13 mouse cellular contexts compared by ENCODE assay signal in genomic region chr2:173242874-173243273, GRCm38 (mm10). TPM values are rescaled to one million over a fixed set of nuclear protein-coding genes. Genes with fewer than 3 reads are reported as not detected.
DNase-seq lines count a peak whose midpoint lies in the region; ATAC-seq and TF ChIP-seq lines count a peak whose summit lies in the region.
"Had no signal": no experiment of that assay in that cellular context is flagged by ENCODE, and none has a peak within 500 bp of the region (broad histone marks: within the 10 kb centered on the region; RNA-seq: fewer than 3 reads in every experiment).

No protein-coding gene starts in this region.

- H3K79me2 ChIP-seq in myocyte (ENCODE audit: control insufficient read depth, insufficient read depth), result peaks cover 100% of the 10 kb centered on the region

- DNase-seq in embryo, embryonic 11 days, result peak; percentile 77
- DNase-seq in adipocyte (ENCODE audit: low spot score), result no peak
- no peak for DNase-seq in lung, adult 18-20 months
- no peak for DNase-seq in adrenal gland, postnatal 25 days
- DNase-seq: adrenal gland, adult 2 months; gastrocnemius, postnatal 36 days; spleen, adult 18-20 months had no signal

- H3K4me1 ChIP-seq in forebrain, embryonic 12.5 days, result peaks cover 75% of the 10 kb centered on the region
- H3K4me1 ChIP-seq in intestine, embryonic 16.5 days (ENCODE audit: control insufficient read depth, insufficient read depth, low read length), result peaks cover 53% of the 10 kb centered on the region

- no peak overlapping the region; the same call in 1 of the 2 replicates for H3K9ac ChIP-seq in forebrain, embryonic 12.5 days
- no peak overlapping the region for H3K9ac ChIP-seq in intestine, embryonic 16.5 days (ENCODE audit: low read depth, low read length)
- H3K9ac ChIP-seq: embryonic facial prominence, embryonic 15.5 days had no signal

- no peak for TF ChIP-seq POLR2A in myocyte (IDR thresholded peaks at IDR 0.05; ENCODE audit: insufficient read length, low read depth)

- peaks cover 22% of the 10 kb centered on the region; the same call in 1 of the 2 replicates for H3K27me3 ChIP-seq in forebrain, embryonic 12.5 days
- H3K27me3 ChIP-seq in intestine, embryonic 16.5 days (replicated peaks; ENCODE audit: control insufficient read depth, insufficient read depth, low read length), result no peaks in the 10 kb centered on the region
- H3K27me3 ChIP-seq in myocyte (ENCODE audit: control insufficient read depth, insufficient read depth, insufficient read length), result no peaks in the 10 kb centered on the region
- H3K27me3 ChIP-seq: embryonic facial prominence, embryonic 15.5 days had no signal

- H3K36me3 ChIP-seq in forebrain, embryonic 12.5 days (replicated peaks), result no peaks in the 10 kb centered on the region
- H3K36me3 ChIP-seq in intestine, embryonic 16.5 days (ENCODE audit: control insufficient read depth, insufficient read depth, low read length), result no peaks in the 10 kb centered on the region
- peaks cover 14% of the 10 kb centered on the region for H3K36me3 ChIP-seq in myocyte (ENCODE audit: control insufficient read depth, insufficient read depth)
- H3K36me3 ChIP-seq: embryonic facial prominence, embryonic 15.5 days had no signal

- H3K27ac ChIP-seq in forebrain, embryonic 12.5 days, result 0 out of 2 replicates have a peak overlapping the region, but pooled peaks have one; percentile 16
- no peak overlapping the region for H3K27ac ChIP-seq in intestine, embryonic 16.5 days (ENCODE audit: low read length)
- H3K27ac ChIP-seq: embryonic facial prominence, embryonic 15.5 days had no signal

- ATAC-seq in forebrain, embryonic 12.5 days (ENCODE audit: low FRiP score), result peak; percentile 70
- ATAC-seq in intestine, embryonic 16.5 days, result peak; percentile 34
- ATAC-seq: inflammation-experienced regulatory T-cells, adult 6 months had no signal

- no peak overlapping the region for H3K4me3 ChIP-seq in forebrain, embryonic 12.5 days (replicated peaks)
- no peak overlapping the region for H3K4me3 ChIP-seq in intestine, embryonic 16.5 days (ENCODE audit: low read length)
- no peak overlapping the region for H3K4me3 ChIP-seq in myocyte
- H3K4me3 ChIP-seq: embryonic facial prominence, embryonic 15.5 days had no signal

- no peaks in the 10 kb centered on the region for H3K9me3 ChIP-seq in forebrain, embryonic 12.5 days
- no peaks in the 10 kb centered on the region for H3K9me3 ChIP-seq in intestine, embryonic 16.5 days (ENCODE audit: control insufficient read depth, low read length)
- H3K9me3 ChIP-seq: embryonic facial prominence, embryonic 15.5 days had no signal

- no peak overlapping the region for H3ac ChIP-seq in myocyte (ENCODE audit: control insufficient read depth, insufficient read length)

- H3K4me2 ChIP-seq in forebrain, embryonic 12.5 days, result peak overlapping the region; percentile 19; the same call in 1 of the 2 replicates
- no peak overlapping the region for H3K4me2 ChIP-seq in intestine, embryonic 16.5 days (ENCODE audit: low read depth, low read length)
- no peak overlapping the region for H3K4me2 ChIP-seq in myocyte (ENCODE audit: low read depth)
- H3K4me2 ChIP-seq: embryonic facial prominence, embryonic 15.5 days had no signal

- WGBS in forebrain, embryonic 12.5 days, result 10% methylated on average over 12 of the region's 12 CpGs
- WGBS in intestine, embryonic 16.5 days, result 29% methylated on average over 12 of the region's 12 CpGs

TF ChIP-seq in myocyte, 11 proteins besides CTCF, POLR2A, EP300 and RAD21:
- no peak for TF ChIP-seq REST (IDR thresholded peaks at IDR 0.05; ENCODE audit: insufficient read depth, insufficient read length)
- TF ChIP-seq POLR2AphosphoS2 (IDR thresholded peaks at IDR 0.05; ENCODE audit: insufficient read length, low read depth), result peak; percentile 58

RNA-seq across cellular contexts. Expression of gene Zbp1, which starts 24.2 kb away (rescaled TPM):
- 0.34 TPM in 1 of 2 replicates, not detected in the other for polyA plus RNA-seq in forebrain, embryonic 12.5 days (2016; fragmentation: Nextera tagmentation; extraction: Ambion mirVana)
- 0.65 and 1.9 TPM in 2 replicates for polyA plus RNA-seq in intestine, embryonic 16.5 days (2015; fragmentation: Nextera tagmentation; extraction: Ambion mirVana)
- 1.1 TPM for polyA plus RNA-seq in myocyte (2012; fragmentation: generic; extraction: Trizol)
- 2.6 and 3.5 TPM in 2 replicates for total RNA-seq in adrenal gland, postnatal 25 days (2021)
- total RNA-seq: MEL had no signal

RNA-seq across cellular contexts. Expression of gene Pmepa1, which starts 33.5 kb away (rescaled TPM):
- 3.7 and 4.7 TPM in 2 replicates for polyA plus RNA-seq in forebrain, embryonic 12.5 days (2016; fragmentation: Nextera tagmentation; extraction: Ambion mirVana)
- polyA plus RNA-seq in intestine, embryonic 16.5 days (2015; fragmentation: Nextera tagmentation; extraction: Ambion mirVana), result 4.4 and 4.6 TPM in 2 replicates
- polyA plus RNA-seq in myocyte (2012; fragmentation: generic; extraction: Trizol), result 260 TPM
- total RNA-seq in adrenal gland, postnatal 25 days (2021), result 34.2 and 78.1 TPM in 2 replicates
- total RNA-seq: MEL had no signal

Comparison
In these comparisons a context has a peak if more than half of its experiments do, and no peak if none do; other contexts are left out.
1. RNA of gene Pmepa1, which starts 33.5 kb away (polyA plus RNA-seq): 260 TPM in myocyte (single experiment); 3.7 to 4.7 TPM in forebrain, embryonic 12.5 days and 4.4 to 4.6 TPM in intestine, embryonic 16.5 days; every median in the first group is over 10 times any median in the second.